Mouse (Mus musculus): Measurements from ENCODE around the gene Btf3.
A peak's percentile ranks its signal among the peaks of the same experiment; 100 is the strongest.

Gene Btf3

GRCm38 (mm10) chr13:98277501-98277900 is 39.3 kb downstream of the Btf3 start:
- no peak for DNase-seq (ENCODE audit: low read depth, low spot score)

GRCm38 (mm10) chr13:98276253-98276652 is 40.6 kb downstream of the Btf3 start:
- DNase-seq (ENCODE audit: low read depth, low spot score), result no peak

- no peak for DNase-seq (ENCODE audit: low read depth, low spot score)
Measured at GRCm38 (mm10) chr13:98275646-98276045, 41.2 kb downstream of the Btf3 start.

GRCm38 (mm10) chr13:98274023-98274422 is 42.8 kb downstream of the Btf3 start:
- no peak for DNase-seq (ENCODE audit: low read depth, low spot score)

- DNase-seq (ENCODE audit: low read depth, low spot score), result no peak
Measured at GRCm38 (mm10) chr13:98264111-98264510, 52.7 kb downstream of the Btf3 start.

GRCm38 (mm10) chr13:98263458-98263987 is 53.3 kb downstream of the Btf3 start:
- no peak for DNase-seq (ENCODE audit: low read depth, low spot score)

GRCm38 (mm10) chr13:98262636-98263457 is 54.0 kb downstream of the Btf3 start, which contains the start of the genes Utp15 and Ankra2:
Gene Utp15 (minus strand): TSS chr13:98263041.
Gene Ankra2 (plus strand): TSS chr13:98263074.
- DNase-seq (ENCODE audit: low read depth, low spot score), result peak; percentile 99
